Mouse (Mus musculus) neural tube, embryonic 14.5 days (tissue): ENCODE data around the gene Polr3h. TPM values are rescaled to one million over a fixed set of nuclear protein-coding genes. Genes with fewer than 3 reads are reported as not detected.

ENCODE experiments used
- ATAC-seq: fragments of 200-750 bp; cut with Nextera tagmentation; 2 replicates; pipeline ENCODE4 v1.8.0; 2017; ENCODE audit warnings: low read depth, mild to moderate bottlenecking, moderate TSS enrichment, moderate library complexity
- H3K27ac ChIP-seq: fragments of 300-500 bp; sonication (generic); 2 replicates; pipeline ENCODE4 v1.5.1; 2014; ENCODE audit warnings: low read depth, mild to moderate bottlenecking, control low read depth, low read length, moderate library complexity, mixed read lengths
- H3K27me3 ChIP-seq: fragments of 300-500 bp; sonication (generic); 2 replicates; pipeline ENCODE4 v1.6.1; 2014; ENCODE audit warnings: low read length; ENCODE audit not compliant: control insufficient read depth, insufficient read depth
- H3K36me3 ChIP-seq: fragments of 300-500 bp; sonication (generic); 2 replicates; pipeline ENCODE4 v1.6.1; 2014; ENCODE audit warnings: low read length, mixed read lengths; ENCODE audit not compliant: control insufficient read depth, insufficient read depth
- H3K4me1 ChIP-seq: fragments of 300-500 bp; sonication (generic); 2 replicates; pipeline ENCODE4 v1.6.1; 2014; ENCODE audit warnings: low read length; ENCODE audit not compliant: control insufficient read depth, insufficient read depth
- H3K4me2 ChIP-seq: fragments of 300-500 bp; sonication (generic); 2 replicates; pipeline ENCODE4 v1.6.1; 2014; ENCODE audit warnings: mild to moderate bottlenecking, low read depth, low read length, control low read depth
- H3K4me3 ChIP-seq: fragments of 300-500 bp; sonication (generic); 2 replicates; pipeline ENCODE4 v1.5.1; 2014; ENCODE audit warnings: low read depth, low read length, control low read depth, mixed read lengths
- H3K9ac ChIP-seq: fragments of 300-500 bp; sonication (generic); replicated peaks from 2 replicates; pipeline ENCODE4 v1.6.1; 2014; ENCODE audit warnings: low read depth, mild to moderate bottlenecking, control low read depth, low read length, mixed read lengths
- H3K9me3 ChIP-seq: fragments of 300-500 bp; sonication (generic); 2 replicates; pipeline ENCODE4 v1.6.1; 2016; ENCODE audit warnings: low read length; ENCODE audit not compliant: control insufficient read depth
- WGBS: fragments of 180-500 bp; shearing (Covaris S2); extraction: QIAGEN DNeasy Blood & Tissue Kit; methylation state at CpG from one replicate; pipeline ENCODE4 v1.1.7; 2014; 5-methylcytosine and 5-hydroxymethylcytosine counted together
- polyA plus RNA-seq: library from polyadenylated mRNA; unstranded; fragments of >200 nt; fragmentation: Nextera tagmentation; extraction: Ambion mirVana; gene quantifications from 2 replicates; pipeline ENCODE4 v1.2.1, GENCODE M21; 2014

Polr3h gene
- polyA plus RNA-seq, 1 experiment from 2014 or later = 98.4 TPM

DNA sequence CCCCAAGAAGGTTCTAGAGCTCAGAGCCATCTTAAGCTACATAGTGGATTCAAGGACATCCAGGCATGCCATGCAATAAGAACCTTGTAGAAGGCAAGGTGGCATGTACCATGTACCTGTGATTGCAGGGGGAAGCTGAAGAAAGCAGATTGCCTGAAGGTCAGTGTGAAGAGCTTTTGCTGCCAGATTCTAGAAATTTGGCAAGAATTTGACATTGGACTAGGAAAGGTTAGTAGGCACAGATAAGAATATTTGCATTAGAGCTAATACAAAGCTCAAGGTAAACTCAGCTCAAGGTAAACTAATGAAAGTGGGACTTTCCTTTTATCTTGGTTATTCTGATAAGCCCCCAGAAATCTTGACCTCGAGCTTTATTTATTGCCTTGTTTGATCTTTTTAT lies 38.2 kb upstream of the Polr3h start:
- Histone ChIP-seq H3K27me3 (no peaks in the 10 kb centered on the region), H3K9ac (no peak overlapping the region), H3K36me3 (no peaks in the 10 kb centered on the region), H3K4me1 (no peaks in the 10 kb centered on the region), H3K27ac (no peak overlapping the region), H3K9me3 (no peaks in the 10 kb centered on the region), H3K4me2 (no peak overlapping the region), H3K4me3 (no peak overlapping the region)
- WGBS = 75% methylated on average over 1 of the region's 1 CpGs
- no peak for ATAC-seq

DNA sequence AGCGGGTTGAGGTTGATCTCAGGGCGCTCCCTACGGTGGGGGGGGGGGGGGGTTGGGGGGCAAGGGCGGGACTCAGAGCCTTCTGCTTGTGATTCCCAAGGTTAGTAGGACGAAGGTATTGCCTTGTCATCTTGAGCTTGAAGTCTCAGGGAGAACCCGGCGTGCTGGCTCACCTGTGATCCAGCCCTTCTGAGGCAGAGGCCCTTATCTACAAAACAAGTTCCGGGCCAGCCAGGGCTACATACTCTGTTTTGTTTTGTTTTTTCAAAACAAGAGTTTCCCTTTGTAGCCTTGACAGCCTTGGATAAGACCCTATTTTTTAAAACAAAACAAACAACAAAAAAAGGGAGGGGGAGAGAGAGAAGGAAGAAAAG lies 35.0 kb upstream of the Polr3h start:
- Histone ChIP-seq H3K36me3 (no peaks in the 10 kb centered on the region), H3K9me3 (no peaks in the 10 kb centered on the region), H3K4me1 (no peaks in the 10 kb centered on the region), H3K4me3 (peak overlapping the region; percentile 65), H3K9ac (no peak overlapping the region), H3K27ac (no peak overlapping the region), H3K27me3 (no peaks in the 10 kb centered on the region), H3K4me2 (peak overlapping the region; percentile 94)
- ATAC-seq = no peak; the same call in 1 of the 2 replicates
- WGBS = 2% methylated on average over 5 of the region's 8 CpGs

DNA sequence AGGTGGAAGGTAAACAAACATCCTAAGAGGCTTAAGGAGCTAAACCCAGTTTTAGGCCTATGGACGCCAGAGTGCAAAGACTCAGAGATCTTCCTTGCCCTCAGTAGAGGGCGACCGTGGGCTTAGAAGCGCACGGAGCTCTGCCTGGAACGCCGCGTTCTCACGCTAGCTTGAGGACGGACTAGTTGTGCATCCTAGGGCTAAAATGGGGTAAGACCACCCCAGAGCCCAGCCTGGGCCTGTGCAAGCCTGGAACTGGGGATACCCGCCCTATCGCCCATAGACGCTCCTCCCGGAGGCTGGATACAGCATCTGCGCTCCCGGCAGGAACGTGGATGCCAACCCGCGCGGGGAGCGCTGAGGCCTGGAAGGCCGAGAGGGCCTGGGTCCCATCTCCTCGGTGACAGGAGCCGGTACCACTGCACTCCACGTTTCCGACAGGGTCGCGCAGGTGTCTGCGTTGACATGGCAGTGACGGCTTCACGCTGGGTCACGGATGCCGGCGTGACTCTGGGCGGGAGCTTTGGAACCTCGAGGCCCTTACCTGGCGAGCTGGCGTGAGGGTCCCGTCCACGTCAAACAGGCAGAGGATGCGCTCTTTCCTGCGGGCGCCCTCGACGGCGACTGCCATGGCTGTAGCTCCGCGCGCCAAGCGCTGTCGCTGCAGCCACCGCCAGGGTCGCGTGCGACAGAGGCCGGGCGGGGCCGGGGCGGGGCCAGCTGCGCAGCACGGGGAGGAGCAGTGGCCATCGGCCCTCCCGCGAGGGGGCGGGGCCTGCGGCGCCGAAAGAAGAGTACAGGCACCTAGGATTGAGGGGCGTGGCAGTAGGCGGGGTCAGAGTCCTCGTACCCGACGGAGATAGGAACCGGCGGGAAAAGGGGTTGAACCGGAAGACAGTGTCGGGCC lies 34.4 kb upstream of the Polr3h start, which contains the start of gene Pmm1:
Gene Pmm1 (minus strand): TSS at position 760 of the 907 bp plus-strand sequence.
- whole genome bisulfite sequencing = under 1% methylated on average over 77 of the region's 77 CpGs
- peak within 1 kb of the TSS; percentile 94 for H3K4me2 ChIP-seq
- H3K4me1 ChIP-seq = no peaks in the 10 kb centered on the region
- ATAC-seq = peak; percentile 96
- H3K27ac ChIP-seq = peak within 1 kb of the TSS; percentile 86
- H3K4me3 ChIP-seq = peak within 1 kb of the TSS; percentile 65
- H3K27me3 ChIP-seq = no peaks in the 10 kb centered on the region
- peak within 1 kb of the TSS; percentile 82 for H3K9ac ChIP-seq
- H3K36me3 ChIP-seq = peaks cover 2% of the 10 kb centered on the region
- H3K9me3 ChIP-seq = no peaks in the 10 kb centered on the region

DNA sequence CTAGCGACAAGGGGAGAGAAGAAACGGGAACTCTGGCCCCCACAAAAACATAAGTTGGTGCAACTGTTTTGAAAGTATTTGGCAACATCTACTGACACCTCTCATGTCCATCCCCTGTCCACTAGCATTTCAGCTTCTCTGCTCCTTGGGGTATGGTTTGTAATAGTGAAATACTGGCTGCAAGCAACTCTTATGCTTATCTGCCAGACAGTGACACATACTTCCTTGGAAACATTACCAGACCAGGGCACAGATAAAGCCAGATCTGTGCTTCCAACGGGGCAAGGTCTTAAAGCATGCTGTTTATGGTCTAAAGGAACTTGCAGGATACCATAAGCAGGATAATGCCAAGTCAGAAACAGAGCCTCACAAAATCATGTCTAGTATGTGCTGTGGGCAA lies 32.9 kb upstream of the Polr3h start:
- Histone ChIP-seq H3K9ac (no peak overlapping the region), H3K36me3 (peaks cover 7% of the 10 kb centered on the region), H3K4me3 (no peak overlapping the region), H3K27ac (no peak overlapping the region), H3K9me3 (no peaks in the 10 kb centered on the region), H3K4me2 (no peak overlapping the region), H3K27me3 (no peaks in the 10 kb centered on the region), H3K4me1 (no peaks in the 10 kb centered on the region)
- WGBS = 96% methylated on average over 3 of the region's 3 CpGs
- ATAC-seq = no peak

DNA sequence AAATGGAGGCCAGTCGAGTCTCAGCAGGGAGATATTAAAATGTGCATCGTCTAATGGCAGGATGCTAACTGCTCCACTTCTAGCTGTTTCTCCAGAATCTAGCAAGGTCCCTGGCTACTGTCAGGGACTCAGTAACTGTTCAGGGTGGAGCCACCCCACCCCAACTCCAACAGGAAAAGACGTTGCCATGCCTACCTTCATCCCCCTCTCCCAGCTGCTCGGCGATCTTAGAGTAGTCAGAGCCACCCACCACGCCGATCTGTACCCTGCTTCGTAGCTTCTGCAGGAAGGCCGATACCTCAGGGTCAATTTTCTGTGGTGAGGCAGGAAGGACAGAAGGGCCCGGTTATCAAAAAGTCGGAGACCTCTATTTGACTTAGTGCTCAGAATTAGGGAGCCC lies 31.6 kb upstream of the Polr3h start:
- no peak for ATAC-seq
- WGBS = 93% methylated on average over 11 of the region's 11 CpGs
- Histone ChIP-seq H3K9me3 (no peaks in the 10 kb centered on the region), H3K9ac (no peak overlapping the region), H3K4me1 (no peaks in the 10 kb centered on the region), H3K36me3 (peaks cover 8% of the 10 kb centered on the region), H3K4me3 (no peak overlapping the region), H3K27me3 (no peaks in the 10 kb centered on the region), H3K4me2 (no peak overlapping the region), H3K27ac (no peak overlapping the region)

DNA sequence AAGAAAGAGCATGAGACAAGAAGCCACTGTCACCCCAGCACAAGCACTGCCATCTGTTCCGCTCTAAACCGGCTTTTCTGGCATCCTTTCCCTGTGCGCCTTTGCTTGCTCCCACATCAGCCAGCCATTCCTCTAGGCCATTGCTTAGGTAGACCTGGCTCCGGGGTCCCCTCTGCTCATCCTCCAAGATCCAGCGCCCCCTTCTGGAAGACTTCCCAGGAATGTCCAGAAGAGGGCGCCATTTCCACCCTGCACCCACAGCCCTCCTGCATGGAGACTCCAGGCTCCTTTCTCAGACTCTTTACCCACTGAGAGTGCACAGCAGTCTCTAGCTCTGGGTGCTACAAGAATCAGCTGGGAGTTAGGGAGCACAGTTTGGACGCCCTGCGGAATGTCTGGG lies 30.4 kb upstream of the Polr3h start:
- no peaks in the 10 kb centered on the region for H3K9me3 ChIP-seq
- 53% methylated on average over 8 of the region's 8 CpGs for WGBS
- H3K4me1 ChIP-seq = no peaks in the 10 kb centered on the region
- no peak overlapping the region for H3K4me2 ChIP-seq
- ATAC-seq = no peak
- H3K36me3 ChIP-seq = peaks cover 16% of the 10 kb centered on the region
- no peaks in the 10 kb centered on the region for H3K27me3 ChIP-seq
- H3K27ac ChIP-seq = no peak overlapping the region
- H3K9ac ChIP-seq = no peak overlapping the region
- H3K4me3 ChIP-seq = no peak overlapping the region

DNA sequence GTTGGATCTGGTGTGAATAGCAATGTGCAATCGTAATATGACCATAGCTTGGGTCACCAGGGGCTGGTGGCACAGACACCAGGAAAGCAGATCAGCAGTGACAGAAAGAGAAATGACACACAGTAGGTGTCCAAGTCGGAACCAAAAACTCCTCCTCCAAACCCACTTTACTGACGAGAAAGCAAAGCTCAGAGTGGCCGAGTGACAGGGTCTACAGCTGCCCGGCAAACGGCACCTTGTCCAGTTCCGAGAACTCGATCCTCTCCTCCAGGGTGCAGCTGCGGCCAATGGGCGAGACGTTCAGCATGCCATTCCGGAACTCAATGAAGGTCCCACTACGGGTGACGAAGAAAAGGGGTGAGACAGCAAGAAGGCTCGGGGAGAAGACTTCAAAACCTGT lies 29.4 kb upstream of the Polr3h start:
- H3K9me3 ChIP-seq = no peaks in the 10 kb centered on the region
- no peak overlapping the region for H3K27ac ChIP-seq
- no peaks in the 10 kb centered on the region for H3K4me1 ChIP-seq
- peaks cover 19% of the 10 kb centered on the region for H3K36me3 ChIP-seq
- WGBS = 93% methylated on average over 15 of the region's 15 CpGs
- no peak overlapping the region for H3K4me2 ChIP-seq
- no peak overlapping the region for H3K9ac ChIP-seq
- ATAC-seq = no peak
- H3K4me3 ChIP-seq = no peak overlapping the region
- H3K27me3 ChIP-seq = no peaks in the 10 kb centered on the region

DNA sequence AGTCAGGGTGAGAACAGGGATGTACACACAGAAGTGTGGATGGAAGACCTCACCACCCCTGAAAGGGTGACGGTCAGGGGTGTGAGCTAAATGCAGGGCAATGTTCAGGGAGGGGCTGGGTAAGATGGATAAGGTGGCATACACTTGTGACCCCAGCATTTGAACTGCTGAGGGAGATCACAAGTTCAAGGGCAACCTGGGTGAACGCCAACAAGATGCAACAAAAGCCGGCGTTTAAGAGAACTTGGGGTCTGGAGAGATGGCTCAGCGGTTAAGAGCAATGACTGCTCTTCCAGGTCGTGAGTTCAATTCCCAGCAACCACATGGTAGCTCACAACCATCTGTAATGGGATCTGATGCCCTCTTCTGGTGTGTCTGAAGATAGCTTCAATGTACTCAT lies 28.7 kb upstream of the Polr3h start:
- Histone ChIP-seq H3K36me3 (peaks cover 22% of the 10 kb centered on the region), H3K27me3 (no peaks in the 10 kb centered on the region)
- WGBS = 94% methylated on average over 6 of the region's 6 CpGs

DNA sequence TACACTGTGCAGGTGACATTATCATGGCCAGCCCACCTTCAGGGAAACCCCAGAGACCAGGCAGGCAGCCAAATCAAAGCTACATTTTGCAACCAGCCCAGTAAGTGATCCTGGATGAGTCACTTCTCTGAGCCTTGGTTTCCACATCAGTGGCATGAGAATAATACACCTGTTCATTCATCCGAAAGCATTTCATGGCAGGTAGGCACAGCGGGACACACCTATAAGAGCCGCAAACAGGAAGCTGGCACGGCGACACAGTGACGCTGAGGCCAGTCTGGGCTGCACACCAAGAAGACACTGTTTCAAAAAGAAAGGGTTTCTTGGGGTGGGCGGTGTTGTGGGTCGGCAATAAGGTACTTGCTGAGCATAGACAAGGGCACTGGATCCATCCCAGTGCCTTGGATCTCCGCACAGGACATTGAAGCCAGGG lies 28.1 kb upstream of the Polr3h start:
- no peak for ATAC-seq
- Histone ChIP-seq H3K4me3 (no peak overlapping the region), H3K4me2 (no peak overlapping the region), H3K36me3 (peaks cover 23% of the 10 kb centered on the region), H3K9me3 (no peaks in the 10 kb centered on the region), H3K9ac (no peak overlapping the region), H3K27ac (no peak overlapping the region), H3K27me3 (no peaks in the 10 kb centered on the region), H3K4me1 (no peaks in the 10 kb centered on the region)
- 97% methylated on average over 9 of the region's 9 CpGs for WGBS

More for the DNA sequence above, 28.7 kb upstream of the Polr3h start:
- H3K9ac ChIP-seq = no peak overlapping the region
- no peak overlapping the region for H3K4me2 ChIP-seq
- H3K4me1 ChIP-seq = no peaks in the 10 kb centered on the region
- no peak overlapping the region for H3K4me3 ChIP-seq
- no peak overlapping the region for H3K27ac ChIP-seq
- H3K9me3 ChIP-seq = no peaks in the 10 kb centered on the region
- ATAC-seq = no peak
